Mouse (Mus musculus) kidney, adult 8-10 months (tissue): ENCODE measurements at regions not wholly inside any gene's neighbourhood (a gene's known extent, or its start where the extent isn't known, plus 50 kb on each side); places are given as distances from the start of the nearest gene placed in this dataset.
A peak's percentile ranks its signal among the peaks of the same experiment; 100 is the strongest.

Experiments used
- DNase-seq, 2 experiments: peaks; one replicate each; pipeline ENCODE4 v3.0.0; 2022

- no peak for DNase-seq
Measured at GRCm38 (mm10) chr7:133223948-133224652, 99.9 kb upstream of the Ctbp2 start.

GRCm38 (mm10) chr7:133212328-133212727 lies 88.2 kb upstream of the Ctbp2 start:
- no peak for DNase-seq

GRCm38 (mm10) chr7:133205704-133206103 lies 81.5 kb upstream of the Ctbp2 start:
- no peak for DNase-seq

GRCm38 (mm10) chr7:133204485-133204884 lies 80.3 kb upstream of the Ctbp2 start:
- DNase-seq, result no peak

- no peak for DNase-seq
Measured at GRCm38 (mm10) chr7:133203933-133204332, 79.8 kb upstream of the Ctbp2 start.

GRCm38 (mm10) chr7:133202092-133202880 lies 78.1 kb upstream of the Ctbp2 start:
- no peak for DNase-seq

- DNase-seq, result no peak
Measured at GRCm38 (mm10) chr7:133199046-133199445, 74.9 kb upstream of the Ctbp2 start.

GRCm38 (mm10) chr7:133189880-133190462 lies 65.8 kb upstream of the Ctbp2 start:
- no peak for DNase-seq

- peak; percentile 64 to 72 for DNase-seq
Measured at GRCm38 (mm10) chr7:133185931-133186601, 61.9 kb upstream of the Ctbp2 start.

GRCm38 (mm10) chr7:133184905-133185594 lies 60.9 kb upstream of the Ctbp2 start:
- no peak for DNase-seq

GRCm38 (mm10) chr7:133181388-133181787 lies 57.2 kb upstream of the Ctbp2 start:
- no peak for DNase-seq

- no peak for DNase-seq
Measured at GRCm38 (mm10) chr7:133177179-133177575, 53.0 kb upstream of the Ctbp2 start.

- no peak for DNase-seq
Measured at GRCm38 (mm10) chr7:133176256-133177178, 52.4 kb upstream of the Ctbp2 start.
